Mouse (Mus musculus) kidney, postnatal 0 days (tissue): ENCODE data around the gene Ebf1. TPM values are rescaled to one million over a fixed set of nuclear protein-coding genes. Genes with fewer than 3 reads are reported as not detected.

Experiments
- ATAC-seq: fragments of 200-750 bp; cut with Nextera tagmentation; replicated peaks from 2 replicates; pipeline ENCODE4 v1.8.0; 2017; ENCODE audit warnings: low read depth, moderate number of reproducible peaks, moderate TSS enrichment, moderate library complexity; ENCODE audit not compliant: low FRiP score
- DNase-seq: peaks from one replicate; pipeline ENCODE4 v3.0.0-alpha.2; 2016; ENCODE audit warnings: low spot score
- H3K27ac ChIP-seq: fragments of 300-500 bp; sonication (generic); 2 replicates; pipeline ENCODE4 v1.5.1; 2014; ENCODE audit warnings: mild to moderate bottlenecking
- H3K27me3 ChIP-seq: fragments of 300-500 bp; sonication (generic); 2 replicates; pipeline ENCODE4 v1.6.1; 2014; ENCODE audit warnings: low read length, mixed read lengths; ENCODE audit not compliant: insufficient read depth
- H3K36me3 ChIP-seq: fragments of 300-500 bp; sonication (generic); 2 replicates; pipeline ENCODE4 v1.6.1; 2014; ENCODE audit warnings: low read length, mixed read lengths; ENCODE audit not compliant: insufficient read depth
- H3K4me1 ChIP-seq: fragments of 300-500 bp; sonication (generic); replicated peaks from 2 replicates; pipeline ENCODE4 v1.6.1; 2014; ENCODE audit warnings: antibody characterized with exemption, low read length, mixed read lengths; ENCODE audit not compliant: insufficient read depth
- H3K4me2 ChIP-seq: fragments of 300-500 bp; sonication (generic); 2 replicates; pipeline ENCODE4 v1.6.1; 2014; ENCODE audit warnings: mild to moderate bottlenecking, low read length, moderate library complexity, mixed read lengths
- H3K4me3 ChIP-seq: fragments of 300-500 bp; sonication (generic); replicated peaks from 2 replicates; pipeline ENCODE4 v1.5.1; 2014; ENCODE audit warnings: low read depth, low read length
- H3K9ac ChIP-seq: fragments of 300-500 bp; sonication (generic); 2 replicates; pipeline ENCODE4 v1.6.1; 2014; ENCODE audit warnings: low read depth, low read length
- H3K9me3 ChIP-seq: fragments of 300-500 bp; sonication (generic); replicated peaks from 2 replicates; pipeline ENCODE4 v1.6.1; 2016; ENCODE audit warnings: low read length, inconsistent platforms, mixed read lengths
- CTCF ChIP-seq: IDR thresholded peaks from 2 replicates; pipeline ENCODE4 v1.5.1; 2016; ENCODE audit warnings: antibody characterized with exemption, low read depth, mild to moderate bottlenecking, moderate library complexity
- WGBS: fragments of 180-500 bp; shearing (Covaris S2); extraction: QIAGEN DNeasy Blood & Tissue Kit; methylation state at CpG from one replicate; pipeline ENCODE4 v1.1.7; 2014; 5-methylcytosine and 5-hydroxymethylcytosine counted together
- polyA plus RNA-seq: library from polyadenylated mRNA; unstranded; fragments of >200 nt; fragmentation: Nextera tagmentation; extraction: Ambion mirVana; gene quantifications from 2 replicates; pipeline ENCODE4 v1.2.1, GENCODE M21; 2015

Ebf1 gene
- polyA plus RNA-seq, 1 experiment from 2014 or later, result 19.6 TPM

DNA sequence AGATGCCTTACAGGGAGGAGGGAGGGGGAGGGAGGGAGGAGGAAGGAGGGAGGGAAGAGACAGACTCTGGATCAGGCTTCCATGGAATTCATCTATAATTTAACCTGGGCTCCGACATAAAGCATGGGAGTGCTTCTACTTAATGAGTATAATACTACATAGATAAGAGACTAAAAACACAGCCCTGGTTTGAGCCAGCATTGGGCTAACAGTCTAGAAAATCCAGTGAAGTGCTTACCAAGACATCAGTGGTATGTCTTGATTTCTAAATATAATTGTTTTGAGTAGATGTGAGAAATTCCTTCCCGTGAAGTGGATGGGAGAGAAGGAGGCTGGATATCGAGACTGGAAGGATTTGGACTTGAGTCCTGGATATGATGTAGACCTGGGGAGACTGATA lies 68.0 kb downstream of the Ebf1 start:
- Histone ChIP-seq H3K36me3 (no peaks in the 10 kb centered on the region), H3K27ac (peak overlapping the region; percentile 90), H3K4me2 (peak overlapping the region; percentile 35; the same call in 1 of the 2 replicates), H3K9me3 (no peaks in the 10 kb centered on the region), H3K4me1 (peaks cover 10% of the 10 kb centered on the region; the same call in 1 of the 2 replicates), H3K27me3 (no peaks in the 10 kb centered on the region), H3K4me3 (no peak overlapping the region), H3K9ac (no peak overlapping the region)
- WGBS, result 46% methylated on average over 3 of the region's 3 CpGs
- no peak for ATAC-seq
- TF ChIP-seq CTCF, result no peak
- DNase-seq, result no peak

GRCm38 (mm10) chr11:44685911-44686361 lies 68.8 kb downstream of the Ebf1 start:
- 0 out of 2 replicates have a peak overlapping the region, but pooled peaks have one; percentile 3 for H3K4me3 ChIP-seq
- H3K9ac ChIP-seq, result no peak overlapping the region
- ATAC-seq (peak; percentile 63; the same call in 1 of the 2 replicates), DNase-seq (peak; percentile 90)
- H3K4me2 ChIP-seq, result peak overlapping the region; percentile 35
- peak overlapping the region; percentile 90 for H3K27ac ChIP-seq
- H3K36me3 ChIP-seq, result no peaks in the 10 kb centered on the region
- H3K4me1 ChIP-seq, result peaks cover 12% of the 10 kb centered on the region; the same call in 1 of the 2 replicates
- no peaks in the 10 kb centered on the region for H3K27me3 ChIP-seq
- WGBS, result 14% methylated on average over 21 of the region's 21 CpGs
- no peaks in the 10 kb centered on the region for H3K9me3 ChIP-seq
- no peak; the same call in 1 of the 2 replicates for TF ChIP-seq CTCF

- Histone ChIP-seq H3K9ac (no peak overlapping the region), H3K4me2 (peak overlapping the region; percentile 35), H3K4me1 (peaks cover 13% of the 10 kb centered on the region; the same call in 1 of the 2 replicates), H3K27me3 (no peaks in the 10 kb centered on the region), H3K27ac (peak overlapping the region; percentile 90), H3K4me3 (no peak overlapping the region), H3K36me3 (no peaks in the 10 kb centered on the region), H3K9me3 (no peaks in the 10 kb centered on the region)
- TF ChIP-seq CTCF, result no peak
- WGBS, result 62% methylated on average over 12 of the region's 12 CpGs
- ATAC-seq (no peak), DNase-seq (no peak)
These were observed 69.3 kb downstream of the Ebf1 start for GRCm38 (mm10) chr11:44686378-44686777.

DNA sequence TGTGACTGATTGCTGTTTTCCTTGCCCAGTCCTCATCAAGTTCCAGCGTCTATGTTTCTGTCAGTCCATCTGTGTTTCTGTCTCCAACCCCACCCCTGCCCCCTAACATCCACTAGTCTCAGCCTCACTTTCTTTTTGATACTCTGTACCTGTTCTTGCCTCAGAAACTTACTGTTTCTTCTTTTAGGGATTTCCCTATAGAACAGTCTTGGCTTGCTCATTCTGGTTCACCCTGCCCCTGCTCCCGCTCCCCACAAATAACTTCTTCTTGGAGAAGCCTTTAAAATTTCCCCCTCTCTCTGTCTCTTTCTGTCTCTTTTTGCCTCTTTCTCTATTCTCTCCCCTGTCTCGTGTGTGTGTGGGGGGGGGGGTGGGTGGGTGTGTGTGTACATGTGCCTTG lies 71.4 kb downstream of the Ebf1 start:
- DNase-seq, result no peak
- Histone ChIP-seq H3K27ac (no peak overlapping the region), H3K27me3 (no peaks in the 10 kb centered on the region), H3K9ac (no peak overlapping the region), H3K9me3 (no peaks in the 10 kb centered on the region), H3K4me3 (no peak overlapping the region), H3K4me2 (no peak overlapping the region), H3K4me1 (peaks cover 7% of the 10 kb centered on the region; the same call in 1 of the 2 replicates), H3K36me3 (no peaks in the 10 kb centered on the region)
- no peak for ATAC-seq
- TF ChIP-seq CTCF, result no peak
- 63% methylated on average over 3 of the region's 3 CpGs for WGBS

DNA sequence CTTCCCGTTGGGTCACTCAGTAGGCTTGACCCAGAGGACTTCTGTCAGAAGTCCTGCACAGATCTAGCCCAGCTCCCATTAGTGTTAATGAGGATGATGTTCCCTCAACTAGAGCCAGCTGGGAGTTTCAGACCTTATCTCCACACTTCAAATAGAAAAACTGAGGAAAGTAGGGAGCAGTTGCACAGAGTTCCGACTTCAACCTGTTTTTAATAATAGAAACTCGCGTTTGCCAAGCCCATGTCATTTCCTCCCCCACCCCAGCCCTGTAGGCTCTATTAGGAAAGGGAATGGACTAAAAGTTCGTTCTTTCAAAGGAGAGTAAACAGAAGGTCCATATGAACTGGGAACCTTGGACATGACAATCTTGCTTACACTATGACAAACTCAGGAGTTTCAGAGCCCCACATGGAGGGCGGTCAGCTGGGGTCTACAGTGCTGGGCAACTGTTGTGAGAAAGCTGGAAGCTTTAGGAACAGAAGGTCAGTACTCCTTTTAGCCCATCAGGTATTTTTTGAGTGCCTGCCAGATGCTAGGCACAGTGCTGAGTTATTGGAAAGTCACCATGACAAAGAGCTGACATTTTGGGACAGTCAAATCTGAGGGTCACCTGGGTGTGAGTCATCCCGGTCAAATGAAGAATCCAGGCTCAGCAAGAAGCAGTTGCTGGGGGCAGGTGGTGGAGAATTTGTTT lies 72.6 kb downstream of the Ebf1 start:
- Histone ChIP-seq H3K4me1 (peaks cover 7% of the 10 kb centered on the region; the same call in 1 of the 2 replicates), H3K9me3 (no peaks in the 10 kb centered on the region), H3K27me3 (no peaks in the 10 kb centered on the region), H3K4me2 (no peak overlapping the region), H3K27ac (no peak overlapping the region), H3K4me3 (no peak overlapping the region), H3K9ac (no peak overlapping the region), H3K36me3 (no peaks in the 10 kb centered on the region)
- DNase-seq (no peak), ATAC-seq (no peak)
- WGBS, result 70% methylated on average over 7 of the region's 7 CpGs
- no peak for TF ChIP-seq CTCF

- Histone ChIP-seq H3K9ac (no peak overlapping the region), H3K4me2 (no peak overlapping the region), H3K4me1 (peaks cover 7% of the 10 kb centered on the region; the same call in 1 of the 2 replicates), H3K4me3 (no peak overlapping the region), H3K27ac (no peak overlapping the region), H3K9me3 (no peaks in the 10 kb centered on the region), H3K27me3 (no peaks in the 10 kb centered on the region), H3K36me3 (no peaks in the 10 kb centered on the region)
- WGBS, result 73% methylated on average over 5 of the region's 5 CpGs
- DNase-seq (no peak), ATAC-seq (no peak)
- TF ChIP-seq CTCF, result no peak
These were observed 73.1 kb downstream of the Ebf1 start for GRCm38 (mm10) chr11:44690265-44690572.

DNA sequence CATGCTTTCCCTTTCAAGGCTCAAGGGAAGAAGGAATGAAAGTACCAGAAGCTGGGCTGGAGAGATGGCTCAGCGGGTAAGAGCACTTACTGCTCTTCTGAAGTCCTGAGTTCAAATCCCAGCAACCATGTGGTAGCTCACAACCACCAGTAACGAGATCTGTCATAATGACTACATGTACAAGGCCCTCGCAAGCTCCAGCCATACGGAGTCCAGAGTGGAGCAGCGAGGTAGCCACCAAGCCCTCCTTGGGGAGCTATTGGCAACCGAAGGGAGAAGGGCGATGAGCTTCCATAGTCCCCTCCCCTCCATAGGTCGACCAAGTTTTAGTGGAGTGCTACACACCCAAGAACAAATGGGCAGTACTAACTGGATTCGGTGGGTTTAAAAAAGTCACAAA lies 78.3 kb downstream of the Ebf1 start:
- Histone ChIP-seq H3K36me3 (no peaks in the 10 kb centered on the region), H3K4me2 (no peak overlapping the region), H3K4me1 (peaks cover 7% of the 10 kb centered on the region; the same call in 1 of the 2 replicates), H3K4me3 (no peak overlapping the region), H3K9me3 (no peaks in the 10 kb centered on the region), H3K27ac (no peak overlapping the region), H3K27me3 (no peaks in the 10 kb centered on the region), H3K9ac (no peak overlapping the region)
- TF ChIP-seq CTCF, result no peak
- 97% methylated on average over 9 of the region's 9 CpGs for WGBS
- ATAC-seq (no peak), DNase-seq (no peak)
